Comparison of ENCODE assay signal across 22 mouse cellular contexts in genomic region chr5:120276229-120276628, GRCm38 (mm10).
A peak's percentile ranks its signal among the peaks of the same experiment; 100 is the strongest.
DNase-seq lines count a peak whose midpoint lies in the region; ATAC-seq lines count a peak whose summit lies in the region.
"Had no signal": no experiment of that assay in that cellular context is flagged by ENCODE, and none has a peak within 500 bp of the region (broad histone marks: within the 10 kb centered on the region; RNA-seq: fewer than 3 reads in every experiment).

No protein-coding gene starts in this region.

- H3K36me3 ChIP-seq in hindbrain, embryonic 14.5 days (replicated peaks; ENCODE audit: control insufficient read depth, insufficient read depth) = no peaks in the 10 kb centered on the region
- no peaks in the 10 kb centered on the region for H3K36me3 ChIP-seq in hindbrain, embryonic 16.5 days (ENCODE audit: control insufficient read depth, insufficient read depth, low read length)
- no peaks in the 10 kb centered on the region for H3K36me3 ChIP-seq in neural tube, embryonic 15.5 days
- H3K36me3 ChIP-seq: embryonic facial prominence, embryonic 15.5 days; forebrain, embryonic 15.5 days; heart, embryonic 10.5 days; limb, embryonic 15.5 days; lung, embryonic 15.5 days had no signal

- no peak for ATAC-seq in hindbrain, embryonic 14.5 days (ENCODE audit: low FRiP score)
- ATAC-seq in hindbrain, embryonic 16.5 days = no peak
- ATAC-seq in neural tube, embryonic 15.5 days (ENCODE audit: low FRiP score) = no peak
- ATAC-seq: forebrain, embryonic 15.5 days; inflammation-experienced regulatory T-cells, adult 6 months had no signal

- no peak for DNase-seq in hindbrain, embryonic 14.5 days (ENCODE audit: low spot score)
- peak; percentile 62 for DNase-seq in kidney, adult 9 months
- no peak for DNase-seq in kidney, postnatal 10 days
- peak; percentile 14 to 38 for DNase-seq in kidney, postnatal 36 days
- DNase-seq in right cerebral cortex, adult 2 months (ENCODE audit: low spot score in 2 of 2) = no peak
- DNase-seq: adrenal gland, postnatal 25 days; cerebellum, adult 9-10 months; heart, postnatal 4 days; left cerebral cortex, postnatal 4 days; lung, postnatal 36 days; thymus, adult 18-20 months; thymus, postnatal 4 days had no signal

- H3K4me1 ChIP-seq in hindbrain, embryonic 14.5 days (replicated peaks; ENCODE audit: control insufficient read depth, insufficient read depth, low read length) = peaks cover 18% of the 10 kb centered on the region
- H3K4me1 ChIP-seq in hindbrain, embryonic 16.5 days (ENCODE audit: control insufficient read depth, insufficient read depth, low read depth, low read length) = peaks cover 14% of the 10 kb centered on the region
- peaks cover 31% of the 10 kb centered on the region for H3K4me1 ChIP-seq in neural tube, embryonic 15.5 days
- H3K4me1 ChIP-seq: lung, embryonic 15.5 days had no signal

- H3K4me3 ChIP-seq in hindbrain, embryonic 14.5 days (replicated peaks; ENCODE audit: low read length) = no peak overlapping the region
- no peak overlapping the region for H3K4me3 ChIP-seq in hindbrain, embryonic 16.5 days (ENCODE audit: low read length)
- no peak overlapping the region for H3K4me3 ChIP-seq in neural tube, embryonic 15.5 days (replicated peaks)
- H3K4me3 ChIP-seq: embryonic facial prominence, embryonic 15.5 days; forebrain, embryonic 15.5 days; heart, embryonic 10.5 days; limb, embryonic 15.5 days; lung, embryonic 15.5 days; megakaryocyte, embryonic 14.5 days had no signal

- peak overlapping the region; percentile 28 for H3K27ac ChIP-seq in hindbrain, embryonic 14.5 days
- H3K27ac ChIP-seq in hindbrain, embryonic 16.5 days (ENCODE audit: low read depth, low read length) = no peak overlapping the region
- peak overlapping the region; percentile 65 for H3K27ac ChIP-seq in neural tube, embryonic 15.5 days (replicated peaks)
- H3K27ac ChIP-seq: embryonic facial prominence, embryonic 15.5 days; forebrain, embryonic 15.5 days; heart, embryonic 10.5 days; limb, embryonic 15.5 days; liver, embryonic 14.5 days; lung, embryonic 15.5 days had no signal

- H3K9me3 ChIP-seq in hindbrain, embryonic 14.5 days (ENCODE audit: control insufficient read depth, low read length) = 0 out of 2 replicates have a peak, but pooled peaks cover 5% of the 10 kb centered on the region
- 0 out of 2 replicates have a peak, but pooled peaks cover 2% of the 10 kb centered on the region for H3K9me3 ChIP-seq in hindbrain, embryonic 16.5 days (ENCODE audit: control insufficient read depth, low read length)
- H3K9me3 ChIP-seq in neural tube, embryonic 15.5 days (replicated peaks) = no peaks in the 10 kb centered on the region
- H3K9me3 ChIP-seq: embryonic facial prominence, embryonic 15.5 days; forebrain, embryonic 15.5 days; heart, embryonic 10.5 days; limb, embryonic 15.5 days; lung, embryonic 15.5 days had no signal

- no peak overlapping the region for H3K4me2 ChIP-seq in hindbrain, embryonic 14.5 days (replicated peaks)
- H3K4me2 ChIP-seq in hindbrain, embryonic 16.5 days (ENCODE audit: low read length) = no peak overlapping the region
- no peak overlapping the region for H3K4me2 ChIP-seq in neural tube, embryonic 15.5 days
- H3K4me2 ChIP-seq: embryonic facial prominence, embryonic 15.5 days; forebrain, embryonic 15.5 days; limb, embryonic 15.5 days; lung, embryonic 15.5 days had no signal

- no peaks in the 10 kb centered on the region for H3K27me3 ChIP-seq in hindbrain, embryonic 14.5 days (ENCODE audit: control insufficient read depth, insufficient read depth, low read length)
- H3K27me3 ChIP-seq in hindbrain, embryonic 16.5 days (replicated peaks; ENCODE audit: control insufficient read depth, insufficient read depth, low read length) = 0 out of 2 replicates have a peak, but pooled peaks cover 2% of the 10 kb centered on the region
- H3K27me3 ChIP-seq in neural tube, embryonic 15.5 days (replicated peaks) = 0 out of 2 replicates have a peak, but pooled peaks cover 7% of the 10 kb centered on the region

- no peak overlapping the region for H3K9ac ChIP-seq in hindbrain, embryonic 14.5 days
- H3K9ac ChIP-seq in hindbrain, embryonic 16.5 days (ENCODE audit: low read depth, low read length) = no peak overlapping the region
- H3K9ac ChIP-seq in neural tube, embryonic 15.5 days (replicated peaks) = no peak overlapping the region
- H3K9ac ChIP-seq: embryonic facial prominence, embryonic 15.5 days; forebrain, embryonic 15.5 days; limb, embryonic 15.5 days; liver, embryonic 14.5 days; lung, embryonic 15.5 days had no signal

- 58% methylated on average over 9 of the region's 9 CpGs for WGBS in hindbrain, embryonic 14.5 days
- WGBS in hindbrain, embryonic 16.5 days = 50% methylated on average over 9 of the region's 9 CpGs
- 30% methylated on average over 9 of the region's 9 CpGs for WGBS in neural tube, embryonic 15.5 days

Comparison
In these comparisons a context has a peak if more than half of its experiments do, and no peak if none do; other contexts are left out.
1. DNase-seq: peak in kidney, adult 9 months (single experiment) and kidney, postnatal 36 days (2 of 2); none in hindbrain, embryonic 14.5 days (single experiment), kidney, postnatal 10 days (single experiment) and right cerebral cortex, adult 2 months (0 of 2).